Mouse (Mus musculus) ES-E14 (cell line): ENCODE results near the gene Gramd1b.

Source experiments
- CHD2 ChIP-seq: IDR thresholded peaks from 2 replicates; pipeline ENCODE4 v1.6.1; 2014; ENCODE audit warnings: mild to moderate bottlenecking, low read depth, low read length, inconsistent platforms
- HCFC1 ChIP-seq: IDR thresholded peaks from 2 replicates; pipeline ENCODE4 v1.6.1; 2012; ENCODE audit warnings: low read length, inconsistent platforms, borderline replicate concordance; ENCODE audit not compliant: insufficient read depth
- MAFK ChIP-seq: IDR thresholded peaks from 2 replicates; pipeline ENCODE4 v1.6.1; 2014; ENCODE audit warnings: mild to moderate bottlenecking, low read depth, low read length, inconsistent platforms; ENCODE audit not compliant: insufficient read depth
- ZNF384 ChIP-seq: IDR thresholded peaks from 2 replicates; pipeline ENCODE4 v1.6.1; 2012; ENCODE audit warnings: low read depth, low read length, inconsistent platforms

- TF ChIP-seq CHD2 (no peak), HCFC1 (no peak), ZNF384 (no peak), MAFK (no peak)
These were observed 45.9 kb upstream of the Gramd1b start for GRCm38 (mm10) chr9:40577132-40577531.
